Mouse (Mus musculus) layer of hippocampus, postnatal 36 days (tissue): ENCODE results near the gene Gm10912. TPM values are rescaled to one million over a fixed set of nuclear protein-coding genes. Genes with fewer than 3 reads are reported as not detected.

ENCODE experiments used
- total RNA-seq, 2 experiments: library from RNA; stranded (reverse); gene quantifications; 2 replicates each; pipeline ENCODE4 v1.2.3; 2021

The Gm10912 gene
- total RNA-seq, 2 experiments from 2014 or later, result 0.47 to 0.53 TPM

Other genes with a start within 250 kb of the Gm10912 start
- gene Lmo2, start 107.8 kb upstream of the Gm10912 start, total RNA-seq, result 10 to 100 TPM; 20.0 TPM
- gene Fbxo3, start 38.1 kb upstream of the Gm10912 start, total RNA-seq, result 10 to 100 TPM; 48.7 to 49.2 TPM
- not detected for gene 4931422A03Rik, start 37.5 kb upstream of the Gm10912 start, total RNA-seq
- not detected for gene Gm10799, start 2.7 kb downstream of the Gm10912 start, total RNA-seq
- 1 to 10 TPM in 1 of 2 experiments, not detected in 1; 2.0 TPM for gene Cd59b, start 4.0 kb downstream of the Gm10912 start, total RNA-seq
- gene Cd59a, start 30.0 kb downstream of the Gm10912 start, total RNA-seq, result 1 to 10 TPM; 3.9 to 6.0 TPM
- gene A930018P22Rik, start 56.9 kb downstream of the Gm10912 start, total RNA-seq, result not detected